9 mouse cellular contexts compared by ENCODE assay signal in genomic region chr9:62368256-62368905, GRCm38 (mm10). TPM values are rescaled to one million over a fixed set of nuclear protein-coding genes. Genes with fewer than 3 reads are reported as not detected.
DNase-seq lines count a peak whose midpoint lies in the region; ATAC-seq and TF ChIP-seq lines count a peak whose summit lies in the region.
"Had no signal": no experiment of that assay in that cellular context is flagged by ENCODE, and none has a peak within 500 bp of the region (broad histone marks: within the 10 kb centered on the region; RNA-seq: fewer than 3 reads in every experiment).

No protein-coding gene starts in this region.

- no peak for ATAC-seq in forebrain, embryonic 15.5 days (replicated peaks)

- peak overlapping the region; percentile 55 to 66 (median 65) for H3K4me3 ChIP-seq in CH12.LX (replicated peaks in 1 of 3; ENCODE audit: low read depth in 2 of 3, low read length in 2 of 3, poor library complexity in 1 of 3)
- no peak overlapping the region for H3K4me3 ChIP-seq in forebrain, embryonic 15.5 days
- no peak overlapping the region for H3K4me3 ChIP-seq in thymus, adult 2 months (ENCODE audit: control insufficient read depth, insufficient read depth, low read length)
- H3K4me3 ChIP-seq: midbrain, embryonic 12.5 days had no signal

- peak overlapping the region; percentile 83 for H3K4me2 ChIP-seq in CH12.LX (ENCODE audit: insufficient read depth, low read depth, poor library complexity, severe bottlenecking)
- H3K4me2 ChIP-seq in forebrain, embryonic 15.5 days (replicated peaks) = no peak overlapping the region
- H3K4me2 ChIP-seq: midbrain, embryonic 12.5 days had no signal

- H3K36me3 ChIP-seq in CH12.LX (replicated peaks in 1 of 2; ENCODE audit: control insufficient read depth in 1 of 2, insufficient read depth in 1 of 2, low read length in 1 of 2) = peaks cover 5 to 37% of the 10 kb centered on the region in 2 experiments
- peaks cover 9% of the 10 kb centered on the region for H3K36me3 ChIP-seq in forebrain, embryonic 15.5 days
- H3K36me3 ChIP-seq in thymus, adult 2 months (ENCODE audit: control insufficient read depth, insufficient read depth, low read length) = peaks cover 6% of the 10 kb centered on the region; the same call in 1 of the 2 replicates

- WGBS in forebrain, embryonic 15.5 days = 81% methylated on average over 6 of the region's 6 CpGs
- 97% methylated on average over 6 of the region's 6 CpGs for WGBS in thymus, adult 2 months

- TF ChIP-seq RAD21 in CH12.LX (IDR thresholded peaks at IDR 0.05; ENCODE audit: low read depth, low read length) = no peak; the same call in none of the 2 replicates

- dilution Hi-C loops in CH12.LX (cut with MboI; ENCODE audit: extremely low pct_ligation_motif_present, extremely low pct_unique_long_range_greater_than_20kb, low sequenced_read_pairs) = no loop called here

- intact Hi-C loops in heart, postnatal 14 days (cut with DNase I) = no loop called here

- H3K9me3 ChIP-seq in CH12.LX (replicated peaks; ENCODE audit: low read length) = no peaks in the 10 kb centered on the region
- H3K9me3 ChIP-seq in forebrain, embryonic 15.5 days = no peaks in the 10 kb centered on the region
- H3K9me3 ChIP-seq: midbrain, embryonic 12.5 days had no signal

- in situ Hi-C loops in CH12.LX (cut with MboI; ENCODE audit: low pct_ligation_motif_present, low pct_unique_long_range_greater_than_20kb, low sequenced_read_pairs) = no loop called here

- H3K79me2 ChIP-seq in CH12.LX (replicated peaks; ENCODE audit: control insufficient read depth, extremely low read depth, insufficient read depth, poor library complexity, severe bottlenecking) = peaks cover 88% of the 10 kb centered on the region

- H3K4me1 ChIP-seq in CH12.LX (ENCODE audit: control insufficient read depth in 1 of 2, insufficient read depth in 2 of 2) = peaks cover 25 to 86% of the 10 kb centered on the region in 2 experiments
- H3K4me1 ChIP-seq in forebrain, embryonic 15.5 days = peaks cover 71% of the 10 kb centered on the region
- peaks cover 49% of the 10 kb centered on the region for H3K4me1 ChIP-seq in thymus, adult 2 months (replicated peaks; ENCODE audit: control insufficient read depth, insufficient read depth, low read length)

- H3K27me3 ChIP-seq in CH12.LX (replicated peaks) = no peaks in the 10 kb centered on the region
- H3K27me3 ChIP-seq in forebrain, embryonic 15.5 days = no peaks in the 10 kb centered on the region
- H3K27me3 ChIP-seq in thymus, adult 2 months (ENCODE audit: control insufficient read depth, insufficient read depth, low read length) = no peaks in the 10 kb centered on the region
- H3K27me3 ChIP-seq: midbrain, embryonic 12.5 days had no signal

- TF ChIP-seq EP300 in CH12.LX (IDR thresholded peaks at IDR 0.05; ENCODE audit: low read length) = no peak

- H3K27ac ChIP-seq in CH12.LX (ENCODE audit: insufficient read depth, low read depth) = peak overlapping the region; percentile 96
- H3K27ac ChIP-seq in forebrain, embryonic 15.5 days (replicated peaks) = peak overlapping the region; percentile 42
- no peak overlapping the region for H3K27ac ChIP-seq in thymus, adult 2 months (ENCODE audit: control insufficient read depth, insufficient read depth, low read length)

- TF ChIP-seq CTCF in CH12.LX (conservative IDR thresholded peaks at IDR 0.05 in 1 of 2, IDR thresholded peaks at IDR 0.05 in 1 of 2; ENCODE audit: low read depth in 2 of 2, low read length in 2 of 2) = no peak
- TF ChIP-seq CTCF in thymus, adult 2 months (IDR thresholded peaks at IDR 0.05; ENCODE audit: borderline replicate concordance, control insufficient read depth, extremely low read depth, insufficient read depth, low read length, poor library complexity) = no peak

- TF ChIP-seq POLR2A in CH12.LX (IDR thresholded peaks at IDR 0.05; ENCODE audit: low read depth, low read length) = peak; percentile 44; the same call in 1 of the 2 replicates
- TF ChIP-seq POLR2A in thymus, adult 2 months (IDR thresholded peaks at IDR 0.05; ENCODE audit: control insufficient read depth, extremely low read depth, insufficient read depth, low read length, poor library complexity) = no peak

- H3K9ac ChIP-seq in CH12.LX (ENCODE audit: insufficient read depth, low read depth) = peak overlapping the region; percentile 82
- no peak overlapping the region for H3K9ac ChIP-seq in forebrain, embryonic 15.5 days (replicated peaks)
- H3K9ac ChIP-seq: midbrain, embryonic 12.5 days had no signal

- DNase-seq in heart, adult 11 months = peak; percentile 89
- no peak for DNase-seq in heart, postnatal 14 days
- peak; percentile 82 for DNase-seq in CH12.LX (ENCODE audit: extremely low read depth)
- peak; percentile 29 to 52 for DNase-seq in kidney, postnatal 36 days
- no peak for DNase-seq in thymus, adult 2 months
- DNase-seq in urinary bladder, postnatal 4 days (ENCODE audit: low spot score in 2 of 2) = no peak
- no peak for DNase-seq in urinary bladder, postnatal 10 days (ENCODE audit: low spot score)

TF ChIP-seq in CH12.LX, 34 proteins besides CTCF, POLR2A, EP300 and RAD21:
- TF ChIP-seq CHD2 (IDR thresholded peaks at IDR 0.05; ENCODE audit: low read length) = peak; percentile 55; the same call in 1 of the 2 replicates
- TF ChIP-seq NELFE (IDR thresholded peaks at IDR 0.05; ENCODE audit: low read depth, low read length) = no peak
- peak; percentile 76; the same call in 1 of the 2 replicates for TF ChIP-seq SIN3A (IDR thresholded peaks at IDR 0.05; ENCODE audit: low read length)
- 0 out of 2 replicates have a peak, but pooled peaks have one; percentile 43 for TF ChIP-seq UBTF (IDR thresholded peaks at IDR 0.05; ENCODE audit: low read depth, low read length)
- no peak; the same call in 1 of the 2 replicates for TF ChIP-seq MXI1 (IDR thresholded peaks at IDR 0.05; ENCODE audit: low read depth, low read length)
- no peak for TF ChIP-seq POLR2AphosphoS2 (IDR thresholded peaks at IDR 0.05; ENCODE audit: low read depth, low read length)
- no peak for TF ChIP-seq MAX (IDR thresholded peaks at IDR 0.05; ENCODE audit: low read length)
- no peak for TF ChIP-seq NRF1 (IDR thresholded peaks at IDR 0.05; ENCODE audit: low read depth, low read length)
- no peak for TF ChIP-seq ZNF384 (IDR thresholded peaks at IDR 0.05; ENCODE audit: low read depth, low read length)
- no peak for TF ChIP-seq PAX5 (IDR thresholded peaks at IDR 0.05; ENCODE audit: low read length)
- TF ChIP-seq SMC3 (IDR thresholded peaks at IDR 0.05; ENCODE audit: low read depth, low read length) = no peak
- TF ChIP-seq BHLHE40 (IDR thresholded peaks at IDR 0.05; ENCODE audit: low read depth, low read length) = peak; percentile 77
- TF ChIP-seq GABPA (IDR thresholded peaks at IDR 0.05; ENCODE audit: insufficient replicate concordance, low read depth, low read length) = no peak
- peak; percentile 72; the same call in 1 of the 2 replicates for TF ChIP-seq TCF12 (IDR thresholded peaks at IDR 0.05; ENCODE audit: low read depth, low read length)
- TF ChIP-seq ELF1 (IDR thresholded peaks at IDR 0.05; ENCODE audit: low read depth, low read length) = no peak; the same call in 1 of the 2 replicates
- no peak for TF ChIP-seq E2F4 (IDR thresholded peaks at IDR 0.05; ENCODE audit: insufficient replicate concordance, low read depth, low read length)
- TF ChIP-seq HCFC1 (IDR thresholded peaks at IDR 0.05; ENCODE audit: low read depth, low read length) = no peak
- peak; percentile 76 for TF ChIP-seq ETS1 (conservative IDR thresholded peaks at IDR 0.05; ENCODE audit: low read depth, low read length)
- TF ChIP-seq MAZ (IDR thresholded peaks at IDR 0.05; ENCODE audit: low read depth, low read length) = peak; percentile 67; the same call in 1 of the 2 replicates
- TF ChIP-seq IRF4 (IDR thresholded peaks at IDR 0.05; ENCODE audit: low read depth, low read length) = peak; percentile 65
- TF ChIP-seq KAT2A (IDR thresholded peaks at IDR 0.05; ENCODE audit: insufficient replicate concordance, low read length) = no peak
- no peak for TF ChIP-seq RCOR1 (conservative IDR thresholded peaks at IDR 0.05; ENCODE audit: low read depth, low read length)
- TF ChIP-seq ZKSCAN1 (IDR thresholded peaks at IDR 0.05; ENCODE audit: borderline replicate concordance, low read depth, low read length) = no peak
- no peak for TF ChIP-seq CHD1 (IDR thresholded peaks at IDR 0.05; ENCODE audit: low read depth, low read length)
- TF ChIP-seq USF1 (IDR thresholded peaks at IDR 0.05; ENCODE audit: low read depth, low read length) = no peak
- no peak for TF ChIP-seq JUND (conservative IDR thresholded peaks at IDR 0.05; ENCODE audit: low read depth, low read length)
- TF ChIP-seq ZMIZ1 (IDR thresholded peaks at IDR 0.05; ENCODE audit: low read depth, low read length) = 0 out of 2 replicates have a peak, but pooled peaks have one; percentile 28
- TF ChIP-seq MEF2A (IDR thresholded peaks at IDR 0.05; ENCODE audit: borderline replicate concordance, low read depth, low read length) = peak; percentile 84
- no peak for TF ChIP-seq MYC (IDR thresholded peaks at IDR 0.05; ENCODE audit: low read depth, low read length)
- TF ChIP-seq USF2 (conservative IDR thresholded peaks at IDR 0.05; ENCODE audit: low read depth, low read length) = no peak; the same call in 1 of the 2 replicates
- TF ChIP-seq JUN (IDR thresholded peaks at IDR 0.05; ENCODE audit: insufficient read depth, low read depth, low read length) = no peak
- TF ChIP-seq MAFK (IDR thresholded peaks at IDR 0.05; ENCODE audit: insufficient replicate concordance, low read length) = 0 out of 2 replicates have a peak, but pooled peaks have one; percentile 5
- no peak for TF ChIP-seq ZC3H11A (IDR thresholded peaks at IDR 0.05; ENCODE audit: low read depth, low read length)
- TF ChIP-seq TBP (conservative IDR thresholded peaks at IDR 0.05; ENCODE audit: low read depth, low read length) = peak; percentile 63; the same call in 1 of the 2 replicates
TF ChIP-seq in CH12.LX: peak in this region for 12.

RNA-seq across cellular contexts. Expression of gene Anp32a, which starts 27.3 kb away (rescaled TPM):
- 100 to 1,000 TPM; 184 to 205 TPM for total RNA-seq in heart, postnatal 14 days (2021)
- total RNA-seq in CH12.LX (2012; rRNA removed) = 585 and 608 TPM in 2 replicates
- total RNA-seq in CH12.LX (2014; rRNA removed) = 809 and 869 TPM in 2 replicates
- polyA plus RNA-seq in CH12.LX (2012; ENCODE audit: insufficient read length, low read depth) = 1,207 and 1,391 TPM in 2 replicates
- 168 and 174 TPM in 2 replicates for polyA plus RNA-seq in forebrain, embryonic 15.5 days (2015; fragmentation: Nextera tagmentation; extraction: Ambion mirVana)
- polyA plus RNA-seq in thymus, adult 2 months (2012; rRNA removed) = 37.4 and 38.0 TPM in 2 replicates

Comparison
In these comparisons a context has a peak if more than half of its experiments do, and no peak if none do; other contexts are left out.
1. DNase-seq: peak in heart, adult 11 months (single experiment), CH12.LX (single experiment) and kidney, postnatal 36 days (2 of 2); none in heart, postnatal 14 days (0 of 2), thymus, adult 2 months (single experiment), urinary bladder, postnatal 4 days (0 of 2) and urinary bladder, postnatal 10 days (single experiment).
2. H3K4me3 ChIP-seq: peak in CH12.LX (3 of 3); none in forebrain, embryonic 15.5 days (single experiment) and thymus, adult 2 months (single experiment).